Mouse (Mus musculus): Measurements from ENCODE around the gene Ptgds.

Ptgds gene

DNA sequence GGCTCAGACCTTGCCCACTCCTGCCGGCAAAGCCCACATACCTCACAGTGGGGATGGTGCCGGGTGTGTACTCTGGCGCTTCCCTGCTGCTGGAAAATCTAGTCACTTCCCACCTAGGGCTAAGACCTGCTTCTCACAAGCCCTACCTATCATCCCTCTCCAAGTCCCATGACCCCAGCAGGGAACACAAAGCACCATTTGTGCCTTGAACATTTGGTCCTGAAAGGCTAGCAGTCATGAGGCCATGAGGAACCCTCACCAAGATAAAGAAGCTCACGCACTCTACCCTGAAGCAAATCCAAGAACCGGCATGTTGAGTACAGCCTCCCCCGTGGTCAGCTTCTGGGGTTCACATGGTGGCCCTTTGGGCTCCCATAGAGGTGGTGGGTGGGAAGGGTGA lies at the start of gene Ptgds:
Gene Ptgds, minus strand, starts transcription at position 78 of the 400 bp plus-strand sequence.
- no peak for DNase-seq (ENCODE audit: low spot score)

DNA sequence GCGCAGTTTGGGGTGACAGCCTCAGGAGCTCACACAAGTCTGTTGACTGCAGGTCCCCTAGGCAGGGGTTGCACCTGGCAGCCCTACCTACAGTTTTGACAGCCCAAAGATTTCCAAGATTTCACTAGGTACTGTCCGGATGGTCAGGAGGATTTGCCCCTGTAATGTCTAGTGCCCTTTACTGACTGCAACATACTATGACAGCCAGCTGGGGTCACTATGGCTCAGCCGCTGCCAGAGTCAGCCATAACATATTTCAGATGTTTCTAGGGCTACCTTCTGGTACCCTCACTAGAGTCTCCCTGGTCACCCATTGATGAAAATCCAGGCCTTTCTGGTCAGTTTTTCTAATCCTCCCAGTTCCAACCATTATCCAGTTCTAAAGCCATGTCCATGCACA lies 40.1 kb upstream of the Ptgds start:
- no peak for DNase-seq (ENCODE audit: low spot score)

DNA sequence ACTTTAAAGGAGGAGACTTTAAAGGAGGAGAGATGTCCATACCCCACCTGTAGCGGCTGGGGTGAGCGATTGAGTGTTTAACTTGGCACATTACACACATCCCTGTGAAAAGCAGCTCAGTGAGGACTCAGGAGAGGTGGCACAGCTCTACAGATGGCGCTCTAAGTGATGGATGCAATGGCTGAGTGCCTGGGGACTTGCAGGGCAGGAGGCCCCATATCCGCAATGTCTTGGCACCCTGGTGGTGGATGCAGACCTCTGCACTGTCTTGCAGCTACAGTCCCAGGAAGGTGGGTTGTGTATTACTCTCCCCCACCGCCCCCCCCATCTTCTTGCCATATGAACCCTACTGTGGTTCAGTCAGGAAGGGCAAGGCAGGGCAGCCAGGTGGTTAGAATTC lies 37.1 kb upstream of the Ptgds start:
- DNase-seq (ENCODE audit: low spot score) = no peak

DNA sequence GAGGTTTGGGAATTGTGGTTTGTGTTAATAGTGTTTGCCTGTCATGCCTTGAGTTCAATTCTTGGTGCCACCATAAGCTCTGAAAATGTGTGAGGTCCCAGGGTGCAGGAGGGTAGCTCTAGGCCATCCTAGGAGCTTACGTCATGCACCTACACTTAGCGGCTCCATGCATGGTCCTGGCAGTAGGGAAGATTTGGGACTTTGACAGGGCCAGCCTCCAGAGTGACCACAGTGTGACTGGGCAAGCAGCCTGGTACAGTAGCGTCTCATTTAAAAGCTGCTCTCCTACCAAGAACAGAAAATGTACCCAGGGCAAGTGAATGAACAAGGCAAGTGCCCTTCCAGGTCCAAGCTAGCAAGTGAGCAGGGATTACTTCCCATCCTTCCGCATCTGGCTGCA lies 36.0 kb upstream of the Ptgds start:
- DNase-seq (ENCODE audit: low spot score) = no peak

DNA sequence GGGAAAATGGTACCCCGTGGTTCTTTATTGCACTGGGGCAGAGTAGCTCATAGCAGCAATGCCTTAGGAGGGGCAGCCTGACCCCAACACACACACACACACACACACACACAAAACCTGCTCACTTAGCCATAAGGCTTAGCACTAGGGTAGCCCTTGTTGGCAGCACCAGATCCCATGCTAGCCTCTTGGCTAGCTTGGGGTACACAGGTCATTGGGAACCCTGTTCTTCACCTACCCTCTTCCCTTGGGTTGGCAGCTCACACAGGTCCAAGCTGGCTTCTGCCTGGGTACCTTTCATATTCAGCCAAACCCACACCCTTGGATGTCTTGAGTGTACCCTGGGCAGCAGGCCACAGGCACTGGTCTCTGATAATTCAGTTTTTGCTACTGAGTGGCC lies 35.2 kb upstream of the Ptgds start:
- DNase-seq (ENCODE audit: low spot score) = no peak

DNA sequence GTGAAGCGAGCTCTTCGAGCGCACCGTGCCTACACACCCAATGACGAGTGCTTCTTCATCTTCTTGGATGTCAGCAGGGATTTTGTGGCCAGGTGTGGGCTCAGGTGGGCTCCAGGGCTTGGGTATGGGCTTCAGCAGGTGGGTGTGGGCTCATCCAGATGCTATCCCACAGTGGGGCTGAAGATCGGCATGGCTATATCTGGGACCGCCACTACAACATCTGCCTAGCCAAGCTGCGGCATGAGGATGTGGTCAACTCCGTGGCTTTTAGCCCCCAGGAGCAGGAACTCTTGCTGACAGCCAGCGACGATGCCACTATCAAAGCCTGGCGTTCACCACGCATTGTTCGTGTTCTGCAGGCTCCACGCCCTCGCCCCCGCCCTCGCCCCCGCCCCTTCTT lies 34.7 kb upstream of the Ptgds start:
- DNase-seq (ENCODE audit: low spot score) = no peak

DNA sequence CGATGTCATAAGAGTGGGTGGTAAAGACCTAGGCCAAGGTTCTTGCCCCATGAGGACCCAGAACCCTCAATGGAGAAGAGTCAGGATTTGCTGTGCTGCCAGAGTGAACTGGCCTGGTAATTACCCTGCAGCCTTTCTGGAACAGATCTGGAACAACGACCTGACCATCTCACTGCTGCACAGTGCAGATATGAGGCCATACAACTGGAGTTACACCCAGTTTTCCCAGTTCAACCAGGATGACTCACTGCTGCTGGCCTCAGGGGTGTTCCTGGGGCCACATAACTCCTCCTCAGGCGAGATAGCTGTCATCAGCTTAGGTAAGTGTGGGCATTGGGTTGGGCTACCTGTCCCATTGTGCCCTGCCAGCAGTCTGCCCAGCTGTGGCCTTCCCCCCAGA lies 32.9 kb upstream of the Ptgds start:
- DNase-seq (ENCODE audit: low spot score) = no peak

DNA sequence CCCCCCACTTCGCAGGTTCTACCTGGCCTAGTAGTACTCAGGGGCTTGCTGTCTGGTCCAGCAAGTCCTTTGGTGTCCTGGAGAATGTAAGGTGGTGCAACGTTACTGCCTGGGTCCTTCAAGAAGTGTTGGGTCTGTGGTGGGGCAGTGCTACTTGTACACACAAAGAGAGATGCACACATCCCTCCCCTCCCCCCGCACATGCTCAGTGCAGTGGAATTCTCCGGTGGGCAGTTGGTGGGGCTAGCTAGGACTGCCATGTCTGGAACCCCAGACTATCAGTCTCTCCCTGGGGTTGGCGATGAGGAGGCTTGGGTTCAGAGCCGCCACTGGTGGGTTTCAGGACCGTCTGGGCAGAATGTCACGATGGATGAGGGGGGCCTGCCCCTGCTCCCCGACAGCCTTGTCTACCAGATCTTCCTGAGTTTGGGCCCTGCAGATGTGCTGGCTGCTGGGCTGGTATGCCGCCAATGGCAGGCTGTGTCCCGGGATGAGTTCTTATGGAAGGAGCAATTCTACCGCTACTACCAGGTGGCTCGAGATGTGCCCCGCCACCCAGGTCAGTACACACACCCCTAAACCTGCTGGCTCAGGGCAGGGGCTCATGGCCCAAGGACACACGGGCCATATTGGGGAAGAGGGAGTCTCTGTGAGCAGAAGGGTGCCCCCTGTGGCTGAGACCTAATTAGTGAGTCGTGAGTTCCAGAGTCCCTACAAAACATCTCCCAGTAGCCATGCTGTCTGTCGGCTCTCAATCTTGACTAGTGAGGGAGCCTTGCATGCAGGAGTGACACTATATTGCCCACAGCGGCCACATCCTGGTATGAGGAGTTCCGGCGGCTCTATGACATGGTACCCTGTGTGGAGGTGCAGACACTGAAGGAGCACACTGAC lies 32.0 kb upstream of the Ptgds start, which contains the start of gene C8g:
Gene C8g, minus strand, starts transcription at position 127 of the 894 bp plus-strand sequence.
- DNase-seq (ENCODE audit: low spot score) = no peak

DNA sequence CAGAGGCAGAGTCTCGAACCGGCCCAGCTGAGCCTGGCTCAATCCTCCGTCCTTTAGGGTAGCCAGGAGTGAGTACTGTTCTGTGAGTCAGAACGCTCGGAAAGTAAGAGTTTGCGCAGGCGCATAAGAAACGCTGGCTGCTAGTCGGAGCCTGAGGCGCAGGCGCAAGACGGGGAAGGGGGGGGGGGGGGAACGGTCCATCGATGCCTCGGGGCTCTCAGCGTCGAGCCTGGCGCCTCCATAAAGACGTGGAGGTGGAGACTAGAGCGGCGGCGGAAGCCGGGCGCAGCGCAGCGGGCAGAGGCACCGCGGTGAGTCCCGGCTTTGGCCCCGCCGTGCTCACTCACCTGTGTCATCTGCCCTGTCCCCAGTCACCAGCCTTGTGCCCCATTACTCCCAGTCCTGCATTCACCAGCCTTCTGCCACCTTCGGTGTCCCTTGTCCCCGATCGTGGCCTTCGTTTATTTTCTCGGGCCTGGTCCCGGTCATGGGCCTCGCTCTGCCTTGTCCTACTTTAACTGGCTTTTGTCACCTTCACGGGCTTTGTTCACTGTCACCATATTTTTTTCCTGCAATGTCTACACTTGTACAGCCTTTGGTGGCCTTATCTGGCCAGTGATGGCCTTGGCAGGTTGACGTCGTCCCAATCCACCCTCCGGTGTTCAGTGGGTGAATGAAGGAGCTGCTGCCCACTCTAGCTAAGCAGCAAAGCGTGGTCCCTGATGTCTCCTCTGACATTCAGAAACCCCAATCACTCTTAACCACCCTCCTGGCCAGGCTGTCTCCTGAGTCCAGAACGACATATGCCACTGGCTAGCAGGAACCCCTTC lies 30.9 kb upstream of the Ptgds start, which contains the start of gene Fbxw5:
Gene Fbxw5, plus strand, starts transcription at position 175 of the 830 bp plus-strand sequence.
- DNase-seq (ENCODE audit: low spot score) = peak; percentile 83

DNA sequence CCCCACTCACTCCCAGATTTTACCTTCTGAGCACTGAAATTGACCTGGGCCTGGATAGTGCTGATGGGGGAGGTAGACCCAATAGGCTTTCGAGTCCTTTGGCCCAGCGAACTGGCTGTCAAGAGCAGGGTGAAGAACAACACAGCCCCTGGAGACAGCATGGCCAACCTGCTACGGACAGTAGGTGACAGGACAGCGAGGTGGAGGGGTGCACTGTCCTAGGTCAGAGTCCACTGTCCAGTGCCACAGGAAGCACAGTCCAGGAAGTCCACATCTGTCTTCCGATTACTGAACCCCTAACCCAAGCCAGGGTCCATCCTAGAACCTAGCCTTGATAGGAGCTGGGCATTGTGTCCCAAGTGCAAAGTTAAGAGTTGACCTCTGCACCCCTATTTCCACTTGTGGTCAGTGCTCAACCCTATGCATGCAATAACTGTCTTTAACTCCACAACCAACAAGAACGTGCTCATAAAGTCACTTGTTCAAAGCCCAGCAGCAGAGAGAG lies 30.3 kb upstream of the Ptgds start:
- no peak for DNase-seq (ENCODE audit: low spot score)

DNA sequence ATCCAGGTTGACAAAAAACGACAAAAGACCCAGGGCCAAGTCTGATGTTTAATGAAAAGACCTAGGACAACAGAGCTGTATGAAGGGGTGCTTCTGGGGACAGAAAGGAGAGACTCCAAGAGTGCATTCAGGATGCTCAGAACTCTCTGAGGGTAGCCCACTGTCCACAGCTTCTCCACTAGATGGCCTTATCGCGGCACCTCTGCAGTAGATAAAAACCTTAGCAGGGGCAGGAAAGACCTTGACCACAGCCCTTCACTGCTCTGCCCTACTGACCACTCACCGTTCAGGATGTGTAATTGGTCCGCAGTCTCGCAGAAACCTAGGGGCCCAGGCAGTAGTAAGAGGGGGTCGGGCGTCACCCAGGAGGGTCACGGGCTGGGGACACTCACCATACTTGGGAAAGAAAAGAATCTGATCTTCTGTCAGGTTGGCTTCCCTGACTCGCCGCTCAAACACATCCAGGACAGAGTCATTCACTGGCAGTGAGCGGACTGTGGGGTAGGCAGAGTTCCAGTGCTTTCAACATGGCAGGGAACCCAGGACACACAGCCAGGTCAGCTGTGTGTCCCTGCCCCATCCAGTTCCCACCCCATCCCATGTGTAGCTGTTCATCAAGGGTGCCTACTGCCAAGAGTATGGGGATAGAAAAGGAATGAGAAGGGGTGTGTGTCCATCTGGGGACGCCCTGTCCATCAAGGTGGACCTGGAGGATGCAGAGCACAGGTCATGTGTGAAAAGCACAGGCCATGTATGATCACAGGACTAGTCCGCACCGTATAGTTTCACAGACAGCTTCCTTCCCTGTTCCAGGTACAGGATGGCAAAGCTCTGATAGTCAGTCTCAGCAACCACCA lies 29.0 kb upstream of the Ptgds start:
- no peak for DNase-seq (ENCODE audit: low spot score)

DNA sequence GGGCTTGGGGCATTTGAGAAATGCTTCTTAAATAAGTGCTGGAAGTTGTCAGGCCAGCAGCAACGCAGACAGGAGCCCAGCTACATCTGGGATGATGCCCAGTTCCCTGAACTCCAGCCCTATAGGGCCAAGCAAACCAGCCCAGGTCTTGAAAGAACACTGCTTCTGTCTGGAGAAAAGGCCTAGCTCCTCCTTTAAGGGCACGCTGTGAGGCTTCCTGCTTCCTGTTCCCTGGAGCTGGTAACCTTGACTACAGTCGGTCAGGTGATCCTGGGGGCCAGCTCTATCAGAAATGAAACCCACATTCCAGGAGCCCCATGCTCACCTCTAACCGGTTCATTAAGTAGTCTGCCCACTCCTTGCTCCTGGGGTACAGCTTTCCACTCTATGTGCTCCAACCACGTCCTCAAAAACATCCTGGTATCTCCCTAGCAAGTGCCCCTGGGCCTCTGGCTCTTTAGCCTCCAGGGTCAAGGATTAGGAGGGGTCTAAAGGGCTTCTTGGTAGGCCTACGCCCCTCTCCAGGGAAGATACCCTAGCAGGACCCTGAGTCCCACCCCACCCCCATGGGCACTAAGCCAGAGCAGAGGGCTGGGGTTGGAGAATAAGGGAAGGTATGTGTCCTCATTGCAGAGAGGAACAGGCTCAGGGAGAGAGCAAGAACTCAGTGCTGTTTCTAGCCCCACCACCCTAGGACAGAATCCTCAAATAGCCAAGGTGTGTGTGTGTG lies 28.2 kb upstream of the Ptgds start:
- no peak for DNase-seq (ENCODE audit: low spot score)

DNA sequence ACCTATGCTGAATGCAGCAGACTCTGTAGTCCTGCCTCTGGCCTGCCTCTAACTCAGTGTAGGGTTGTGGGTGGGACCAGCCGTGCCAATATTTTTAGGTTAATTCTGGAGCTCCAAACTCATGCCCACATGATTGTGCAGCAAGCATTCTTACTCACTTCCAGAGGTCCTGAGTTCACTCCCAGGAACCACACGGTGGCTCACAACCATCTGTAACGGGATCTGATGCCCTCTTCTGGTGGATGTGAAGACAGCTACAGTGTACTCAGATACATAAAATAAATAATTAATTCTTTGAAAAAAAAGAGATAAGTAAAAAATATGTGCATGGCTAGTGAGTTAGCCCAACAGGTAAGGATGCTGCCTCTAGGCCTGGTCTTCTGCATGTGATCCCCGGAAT lies 26.6 kb upstream of the Ptgds start:
- DNase-seq (ENCODE audit: low spot score) = no peak

DNA sequence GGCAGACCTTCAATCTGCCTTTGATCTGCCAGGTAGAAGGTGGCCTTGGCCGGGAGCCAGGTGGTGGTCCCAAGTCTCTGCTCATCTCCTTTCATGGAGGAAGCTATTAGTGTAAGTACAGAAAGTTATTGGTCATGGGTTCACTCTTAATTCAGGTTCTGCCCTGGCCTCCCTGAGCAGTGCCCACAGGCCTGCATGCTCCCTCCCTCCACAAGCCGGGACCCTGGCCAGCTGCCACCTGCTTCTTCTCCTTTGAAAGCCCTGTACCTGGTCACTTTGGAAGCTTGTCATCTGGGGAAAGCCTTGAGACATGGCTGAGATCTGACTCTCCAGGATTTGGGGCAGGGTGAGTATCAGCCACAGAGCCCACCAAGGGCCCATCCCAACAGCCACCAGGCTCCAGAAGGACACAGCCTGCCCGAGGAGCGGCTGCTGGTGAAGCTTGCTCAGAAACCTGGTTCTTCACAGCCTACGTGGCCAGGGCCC lies 23.7 kb upstream of the Ptgds start, which contains the start of gene Lcn12:
Gene Lcn12, minus strand, starts transcription at position 436 of the 486 bp plus-strand sequence.
- no peak for DNase-seq (ENCODE audit: low spot score)

DNA sequence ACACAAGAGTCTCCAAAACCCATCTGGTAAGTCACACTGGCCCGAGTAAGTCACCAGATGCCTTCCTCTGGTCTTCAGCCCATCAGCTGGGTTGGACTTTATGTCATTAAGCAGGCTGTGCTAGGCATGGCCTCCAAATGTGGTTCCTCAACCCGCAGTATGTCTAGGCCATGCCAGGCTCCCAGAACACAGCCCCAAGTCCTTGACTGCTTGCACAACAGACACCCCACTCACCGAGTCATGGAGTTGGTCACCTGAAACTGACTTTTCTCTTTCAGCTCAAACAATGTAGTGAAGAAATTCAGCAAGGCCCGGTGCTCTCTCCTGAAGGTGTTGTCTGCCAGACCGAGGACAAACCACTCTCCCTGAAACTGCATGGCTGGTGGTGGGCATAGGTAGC lies 23.1 kb upstream of the Ptgds start:
- no peak for DNase-seq (ENCODE audit: low spot score)

DNA sequence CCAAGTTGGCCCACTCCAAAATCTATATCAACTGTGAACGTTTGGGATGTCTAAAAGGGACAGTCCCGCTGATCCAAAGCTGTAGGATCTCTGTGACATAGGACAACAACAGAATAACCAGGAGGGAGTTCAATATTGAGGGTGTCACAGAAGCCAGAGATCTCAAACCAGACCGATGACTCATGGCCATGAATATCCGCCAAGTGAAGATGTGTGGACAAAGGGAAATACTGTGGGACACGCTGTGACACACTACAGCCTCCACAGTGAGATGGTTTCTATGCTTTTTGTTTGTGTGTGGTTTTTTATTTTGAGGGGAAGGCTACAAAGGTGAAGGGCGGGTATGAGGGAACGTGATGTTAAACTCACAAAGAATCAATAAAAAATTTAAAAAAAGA lies 18.8 kb upstream of the Ptgds start:
- no peak for DNase-seq (ENCODE audit: low spot score)

DNA sequence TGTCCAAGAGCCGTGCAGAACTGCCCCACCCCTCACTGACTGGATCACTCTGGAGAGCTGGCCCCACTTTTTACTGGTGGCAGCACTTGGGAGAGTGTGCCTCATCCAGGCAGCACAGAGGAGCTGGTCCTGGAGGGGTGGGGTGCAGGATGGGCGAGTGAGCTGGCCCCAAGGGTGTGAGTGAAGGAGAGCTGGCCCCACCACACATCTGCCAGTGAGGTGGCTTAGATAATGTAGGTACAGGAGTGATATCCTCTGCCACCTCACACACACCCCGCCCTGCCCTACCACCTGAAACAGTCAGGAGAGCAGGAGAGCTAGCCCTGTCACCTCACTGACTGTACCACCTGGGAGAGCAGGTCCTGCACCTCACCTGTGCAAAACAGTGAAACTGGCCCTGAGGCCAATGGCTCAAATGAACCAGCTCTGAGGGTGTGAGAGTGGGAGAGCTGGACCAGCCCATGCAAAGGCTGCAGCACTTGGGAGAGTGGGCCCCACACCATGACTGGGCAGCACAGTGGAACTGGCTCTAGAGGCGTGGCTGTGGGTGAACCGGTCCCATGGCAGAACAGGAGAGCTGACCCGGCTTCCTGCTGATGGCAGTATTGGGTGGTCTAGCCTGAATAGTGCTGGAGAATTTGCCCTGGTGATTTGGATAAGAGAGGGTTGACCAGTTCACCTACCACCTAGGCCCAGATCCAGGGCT lies 18.3 kb upstream of the Ptgds start:
- no peak for DNase-seq (ENCODE audit: low spot score)

DNA sequence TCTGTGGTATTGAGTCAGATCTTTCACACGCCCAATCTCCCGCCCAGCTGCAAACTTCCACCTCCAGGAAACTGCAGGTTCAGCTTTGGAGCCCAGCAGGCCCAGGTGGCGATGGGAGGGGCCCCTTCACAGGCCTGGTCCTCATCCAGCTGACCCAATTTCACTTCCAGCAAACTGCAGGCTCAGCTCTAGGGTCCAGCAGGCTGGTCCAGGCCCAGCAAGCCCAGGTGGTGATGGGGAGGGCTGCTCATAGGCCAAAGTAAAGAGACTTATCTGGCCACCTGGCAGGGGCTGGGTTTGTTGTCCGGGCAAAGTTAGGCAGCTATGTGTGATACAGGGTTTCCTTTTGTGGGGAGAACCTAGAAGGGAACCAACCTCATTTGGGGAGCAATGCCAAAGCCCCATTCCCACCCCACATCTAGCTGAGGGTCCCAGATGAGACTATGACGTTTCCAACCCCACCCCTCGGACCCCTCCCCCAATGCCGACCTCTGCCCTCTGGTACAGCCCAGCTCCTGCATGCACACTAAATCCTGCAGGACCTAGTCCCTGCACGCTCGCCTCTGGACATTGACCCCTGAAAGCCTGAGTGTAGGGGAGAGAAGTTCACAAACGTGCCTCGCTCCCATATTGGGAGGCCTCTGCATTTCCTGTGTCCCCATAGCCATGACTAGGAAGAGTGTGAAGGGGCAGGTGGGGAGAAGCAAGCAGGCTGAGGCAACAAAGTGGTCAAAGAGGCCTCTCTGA lies 15.2 kb upstream of the Ptgds start:
- no peak for DNase-seq (ENCODE audit: low spot score)

DNA sequence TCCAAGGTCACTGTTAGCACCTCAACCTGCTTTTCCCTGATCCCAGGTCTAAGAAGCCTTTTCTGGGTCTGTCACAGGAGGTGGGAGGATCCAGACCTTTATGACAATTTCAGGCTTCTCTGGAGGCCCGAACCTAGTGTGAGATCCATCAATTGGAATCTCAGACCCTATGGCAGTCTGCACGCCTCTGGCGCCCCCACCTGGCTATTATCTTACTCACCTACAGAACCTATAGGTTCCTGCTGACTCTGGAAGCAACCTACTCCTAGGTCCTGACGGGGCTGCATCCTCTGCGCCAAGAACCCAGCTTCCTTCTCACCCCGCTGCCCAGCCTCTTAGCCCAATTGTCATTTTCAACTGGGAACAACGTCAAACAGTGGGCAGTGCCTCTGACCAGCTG lies 13.1 kb upstream of the Ptgds start:
- DNase-seq (ENCODE audit: low spot score) = no peak

DNA sequence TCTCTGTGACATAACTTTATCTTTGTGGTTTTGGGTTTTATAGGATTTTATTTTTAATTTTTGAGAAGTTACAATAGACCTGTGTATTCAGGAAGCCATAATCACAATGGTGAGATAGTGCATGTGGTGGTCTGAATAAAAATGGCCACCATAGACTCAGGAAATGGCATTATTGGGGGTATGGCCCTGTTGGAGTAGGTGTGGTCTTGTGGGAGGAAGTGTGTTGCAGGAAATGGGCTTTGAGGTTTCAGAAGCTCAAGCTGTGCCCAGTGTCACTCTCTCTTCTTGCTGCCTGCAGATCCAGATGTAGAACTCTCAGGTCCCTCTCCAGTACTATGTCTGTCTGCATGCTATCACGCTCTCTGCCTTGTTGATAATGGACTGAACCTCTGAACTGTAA lies 10.7 kb upstream of the Ptgds start:
- no peak for DNase-seq (ENCODE audit: low spot score)

Measured in ovary, adult 18-20 months (tissue).